Mouse (Mus musculus): Measurements from ENCODE around the gene Tob1.
A peak's percentile ranks its signal among the peaks of the same experiment; 100 is the strongest.

Tob1 gene

DNA sequence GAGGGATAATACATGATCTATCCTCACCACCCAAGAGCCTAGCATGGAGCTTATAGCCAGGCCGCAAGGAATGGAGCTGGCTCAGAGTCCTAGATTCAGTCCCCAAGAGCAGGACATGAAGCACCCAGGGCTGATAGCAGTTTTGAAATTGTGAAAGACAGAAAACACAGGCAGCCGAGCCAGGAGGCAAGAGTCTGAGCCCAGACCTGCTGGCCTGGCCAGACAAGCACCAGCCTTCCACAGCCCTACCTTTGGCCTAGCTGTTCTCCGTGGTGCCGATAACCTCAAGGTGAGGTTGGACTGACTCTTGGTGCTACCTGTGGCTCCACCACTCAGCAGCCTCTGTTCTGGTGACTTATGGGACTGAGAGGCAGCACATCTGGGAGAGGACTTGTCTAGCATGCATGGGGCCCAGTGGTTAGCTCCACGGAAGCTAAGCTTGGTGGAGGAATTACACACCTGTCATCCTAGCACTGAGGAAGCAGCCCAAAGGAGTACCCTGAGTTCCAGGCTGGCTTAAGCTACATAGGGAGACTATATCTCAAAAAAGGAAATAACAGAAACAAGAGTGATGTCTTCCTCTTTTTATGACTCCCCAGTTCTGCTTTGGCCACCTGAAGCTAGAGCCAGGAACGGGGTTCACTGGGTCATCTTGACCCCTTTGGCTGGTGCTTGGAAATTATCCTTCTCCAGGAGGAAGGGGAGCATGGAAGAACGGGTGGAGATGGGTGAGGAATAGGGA lies 12.7 kb upstream of the Tob1 start:
- DNase-seq (ENCODE audit: low spot score), result no peak

DNA sequence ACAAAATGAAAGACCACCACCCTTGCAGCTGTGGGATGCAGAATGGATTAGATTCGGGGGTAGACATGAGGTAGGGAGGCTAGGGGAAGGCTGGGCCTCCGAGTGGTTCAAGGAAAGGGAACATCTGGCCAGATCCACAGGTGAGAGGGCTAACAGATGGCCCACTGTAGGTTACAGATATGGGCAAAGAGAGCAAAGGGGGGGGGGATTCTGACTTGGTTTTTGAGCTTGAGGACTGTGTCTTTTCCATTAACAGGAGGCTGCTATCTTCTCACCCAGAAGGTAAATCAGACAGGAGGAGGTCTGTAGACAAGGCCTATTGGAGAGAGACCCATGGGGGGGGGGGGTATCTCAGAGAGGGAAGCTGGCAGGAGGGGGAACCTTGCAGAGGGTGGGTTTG lies 11.5 kb upstream of the Tob1 start:
- DNase-seq (ENCODE audit: low spot score), result no peak

DNA sequence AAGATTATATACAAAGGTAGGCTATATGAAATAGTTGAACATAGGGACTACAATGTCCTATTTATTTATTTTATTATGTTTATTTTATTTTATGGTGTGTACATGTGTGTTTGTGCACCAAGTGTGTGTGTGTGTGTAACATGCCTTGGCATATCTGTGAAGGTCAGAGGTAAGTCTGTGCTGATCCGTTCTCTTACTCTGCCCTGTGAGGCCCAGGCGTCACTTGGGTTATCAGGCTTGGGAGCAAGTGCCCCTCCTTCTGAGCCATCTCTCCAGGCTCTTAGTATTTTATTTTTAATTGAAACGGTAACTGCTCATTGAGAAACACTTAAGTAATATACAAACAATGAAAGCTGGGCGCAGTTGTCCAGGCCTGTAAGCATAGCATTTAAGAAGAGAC lies 10.8 kb upstream of the Tob1 start:
- DNase-seq (ENCODE audit: low spot score), result no peak

DNA sequence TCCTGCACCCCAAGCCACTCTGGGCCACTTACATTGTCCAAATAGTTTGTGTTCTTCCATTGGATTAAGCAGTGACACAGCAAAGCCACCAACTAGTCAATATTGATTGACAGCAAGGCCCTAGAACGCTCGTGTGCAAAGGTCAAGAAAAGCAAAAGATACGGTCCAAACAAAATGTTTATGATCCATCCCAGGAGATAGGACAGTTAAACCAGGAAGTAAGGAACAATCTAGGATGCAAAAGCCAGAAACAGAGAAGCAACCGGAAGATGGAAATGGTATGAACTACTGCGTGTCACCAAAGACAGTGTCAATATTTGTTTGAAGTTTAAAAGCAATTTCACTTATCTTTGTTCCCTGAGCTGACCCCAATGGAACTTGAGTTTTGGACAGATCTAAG lies 9.1 kb upstream of the Tob1 start:
- no peak for DNase-seq (ENCODE audit: low spot score)

DNA sequence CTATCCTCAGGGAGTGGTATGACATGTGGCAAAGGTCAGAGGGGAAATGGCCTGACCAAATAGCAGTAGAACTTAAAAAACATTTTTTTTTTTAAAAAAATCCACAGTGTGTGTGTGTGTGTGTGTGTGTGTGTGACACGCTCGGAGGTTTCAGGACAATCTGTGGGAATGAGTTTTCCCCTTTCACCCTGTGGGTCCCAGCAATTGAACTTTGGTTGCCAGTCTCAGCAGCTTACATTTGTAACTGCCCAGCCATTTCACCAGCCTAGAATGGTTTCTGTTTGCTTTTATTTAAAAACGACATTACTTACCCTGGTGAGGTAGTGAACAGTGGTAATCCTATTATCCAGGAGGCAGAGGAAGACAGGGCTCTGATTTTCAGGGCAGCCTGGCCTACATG lies 8.2 kb upstream of the Tob1 start:
- peak; percentile 75 for DNase-seq (ENCODE audit: low spot score)

DNA sequence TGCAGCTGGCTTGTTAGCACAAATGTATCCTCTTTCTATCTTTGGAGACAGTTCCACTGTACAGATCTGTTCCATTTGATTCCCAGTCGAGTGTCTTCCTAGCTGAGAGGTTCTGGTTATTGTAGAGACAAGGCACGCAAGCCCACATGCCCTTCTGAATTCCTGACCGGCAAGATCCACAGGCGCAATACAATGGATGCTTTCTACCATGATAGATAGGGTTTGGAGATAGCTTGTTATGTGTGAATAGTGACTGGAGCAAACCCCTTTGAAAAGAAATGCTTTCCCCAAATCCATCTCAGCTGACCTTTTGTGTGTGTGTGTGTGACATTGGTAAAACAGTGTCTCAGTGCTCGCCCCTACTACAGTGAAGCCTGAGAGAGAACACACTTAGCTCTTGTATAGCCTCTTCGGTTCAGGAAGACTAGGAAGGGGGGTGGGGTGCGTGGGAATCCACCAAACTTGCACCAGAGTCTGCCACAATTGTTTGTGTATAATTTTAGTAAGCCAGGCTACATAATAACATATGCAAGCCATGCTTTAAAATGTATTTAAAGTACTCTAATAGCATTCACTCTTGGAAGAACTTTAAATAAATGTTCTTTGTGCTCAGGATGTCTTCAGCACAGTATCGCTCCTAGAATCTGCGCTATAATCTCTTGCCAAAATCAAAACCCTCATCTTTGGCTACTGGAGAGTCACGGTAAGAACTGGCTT lies 4.7 kb upstream of the Tob1 start:
- no peak for DNase-seq (ENCODE audit: low spot score)

DNA sequence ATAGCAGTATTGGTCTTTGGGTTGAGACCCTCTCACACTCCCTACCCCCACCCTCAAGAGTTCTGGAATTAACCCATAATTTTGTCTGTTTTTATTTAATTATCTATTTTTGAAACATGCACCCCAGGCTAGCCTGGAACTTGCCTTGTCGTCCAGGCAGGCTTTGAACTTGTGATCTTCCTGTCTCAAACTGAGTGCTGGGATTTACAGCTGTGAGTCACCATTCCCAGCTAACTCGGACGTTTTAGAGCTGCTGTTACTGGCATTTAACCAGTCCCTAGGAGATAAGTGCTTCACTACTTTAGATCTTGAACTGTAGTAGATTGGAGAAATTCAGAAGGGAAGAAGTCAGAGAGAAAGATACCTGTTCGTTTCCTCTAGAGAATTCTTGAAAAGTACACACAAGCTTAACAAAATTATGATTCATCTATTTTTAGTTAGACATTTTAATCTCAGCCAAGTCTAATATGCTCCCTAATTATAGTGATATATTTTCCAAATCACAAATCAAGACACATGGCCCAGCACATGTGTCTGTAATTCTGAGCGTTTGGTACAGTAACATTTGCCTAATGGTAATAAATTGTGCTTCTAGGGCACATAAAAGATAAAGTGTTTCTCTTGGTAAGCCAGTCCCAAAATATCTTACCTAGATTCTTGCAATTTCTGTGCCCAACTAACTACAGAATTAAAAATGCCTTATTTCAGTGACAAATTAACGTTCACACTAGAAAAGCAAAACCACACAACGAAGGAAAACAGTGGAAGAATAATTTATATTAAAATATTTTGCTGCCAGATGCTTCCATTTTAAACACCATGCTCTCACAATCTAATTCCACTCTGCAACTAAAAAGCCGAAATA lies 2.2 kb upstream of the Tob1 start:
- peak; percentile 45 for DNase-seq (ENCODE audit: low spot score)

DNA sequence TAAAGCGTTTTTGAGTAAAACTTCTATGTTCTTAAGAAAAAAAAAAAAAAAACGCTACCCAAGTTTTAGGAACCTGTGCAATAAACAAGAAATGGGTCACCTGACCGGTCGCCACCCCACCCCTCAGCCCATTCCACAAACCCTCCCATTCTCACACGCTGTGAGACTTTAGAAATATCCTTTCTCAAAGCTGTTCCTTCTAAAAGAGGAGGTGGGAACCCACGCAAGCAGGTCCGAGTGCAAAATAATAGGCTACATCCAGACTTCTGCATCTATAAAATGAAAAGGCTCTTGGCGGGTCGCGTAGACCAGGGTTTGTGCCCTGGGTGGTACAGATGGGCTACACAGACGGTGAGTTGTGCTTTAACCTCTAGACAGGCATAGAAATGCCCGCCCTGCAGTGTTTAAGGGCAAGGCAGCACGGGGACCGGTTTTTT lies 1.5 kb upstream of the Tob1 start:
- no peak for DNase-seq (ENCODE audit: low spot score)

DNA sequence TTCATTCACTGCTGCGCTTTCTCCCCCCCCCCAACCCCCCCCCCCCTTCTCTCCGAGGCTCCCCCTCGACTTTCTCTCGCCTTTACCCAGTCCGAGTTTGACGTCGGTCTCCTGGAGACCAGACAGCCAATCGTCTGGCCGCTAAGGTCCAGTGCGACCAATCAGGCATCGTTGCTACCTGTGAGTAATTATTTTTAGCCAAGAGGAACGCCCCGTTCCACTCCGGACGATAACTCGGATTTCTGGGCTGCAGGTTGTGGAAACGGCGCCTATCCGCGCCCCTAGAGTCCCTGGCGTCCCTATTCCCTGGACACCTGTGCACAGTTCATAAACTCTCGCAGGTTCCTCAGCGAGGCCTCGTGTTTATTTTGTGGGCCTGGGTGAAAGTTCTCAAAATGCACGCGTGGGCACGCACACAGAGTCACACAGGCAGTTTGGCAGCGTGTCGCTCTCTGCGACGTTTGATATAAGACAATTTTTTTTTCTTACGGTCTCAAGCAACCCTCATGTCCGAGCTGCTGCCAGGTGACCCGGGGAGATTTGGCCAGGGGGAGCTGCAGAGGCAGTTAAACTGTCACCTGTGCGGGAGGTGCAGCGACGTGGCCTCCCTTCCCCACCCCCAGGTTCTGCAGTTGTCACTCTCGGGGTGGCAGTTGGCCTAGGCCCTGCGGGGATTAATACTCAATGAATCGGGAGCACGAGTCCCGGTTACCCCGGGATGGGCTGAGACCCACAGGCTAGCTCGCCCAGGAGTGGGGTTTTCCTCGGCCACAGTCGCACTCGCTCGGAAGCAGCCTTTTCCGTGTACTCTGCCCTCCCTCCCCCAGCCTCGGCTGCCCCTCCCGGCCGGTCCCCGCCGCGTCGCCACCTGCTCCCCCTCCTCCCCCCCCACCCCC lies 815 bp upstream of the Tob1 start:
- DNase-seq (ENCODE audit: low spot score), result peak; percentile 97

DNA sequence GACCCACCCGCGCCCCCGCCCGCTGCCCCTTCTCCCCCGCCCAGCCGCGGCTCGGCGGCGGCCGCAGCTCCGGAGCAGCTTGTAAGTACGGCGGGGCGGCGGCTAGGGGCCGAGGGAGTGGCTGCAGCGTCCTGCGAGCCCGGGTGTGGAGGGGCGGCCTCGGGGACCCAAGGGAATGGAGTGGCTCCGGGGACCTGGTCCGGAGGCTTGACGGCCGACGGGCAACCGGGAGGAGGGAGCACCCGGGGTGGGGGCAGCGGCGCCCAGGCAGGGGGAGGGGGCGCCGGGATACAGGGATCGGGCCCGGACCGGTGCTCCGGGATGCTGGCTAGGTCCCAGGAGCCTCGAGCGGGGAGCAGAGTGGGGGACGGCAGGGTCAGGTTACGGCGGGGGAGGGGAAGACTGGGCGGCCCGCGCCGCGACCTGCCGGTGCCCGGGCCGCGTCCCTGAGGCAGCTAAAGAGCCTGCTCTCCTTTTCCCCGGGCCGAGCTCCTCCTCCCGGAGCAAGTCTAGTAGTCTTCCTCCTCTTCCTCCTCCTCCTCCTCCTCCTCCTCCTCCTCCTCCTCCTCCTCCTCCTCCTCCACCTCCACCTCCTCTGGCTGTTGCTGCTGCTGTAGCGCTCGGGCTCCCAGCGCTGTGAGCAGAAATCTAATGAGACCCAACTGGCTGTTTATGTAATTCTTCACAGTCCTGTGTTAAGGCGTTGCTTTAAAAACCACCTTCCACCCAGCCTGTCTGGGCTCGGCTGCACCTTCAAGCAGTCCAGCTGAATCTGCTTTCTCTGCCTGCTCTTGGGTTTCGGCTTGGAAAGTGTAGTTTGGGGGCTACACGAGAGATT lies 616 bp downstream of the Tob1 start:
- DNase-seq (ENCODE audit: low spot score), result peak; percentile 60

DNA sequence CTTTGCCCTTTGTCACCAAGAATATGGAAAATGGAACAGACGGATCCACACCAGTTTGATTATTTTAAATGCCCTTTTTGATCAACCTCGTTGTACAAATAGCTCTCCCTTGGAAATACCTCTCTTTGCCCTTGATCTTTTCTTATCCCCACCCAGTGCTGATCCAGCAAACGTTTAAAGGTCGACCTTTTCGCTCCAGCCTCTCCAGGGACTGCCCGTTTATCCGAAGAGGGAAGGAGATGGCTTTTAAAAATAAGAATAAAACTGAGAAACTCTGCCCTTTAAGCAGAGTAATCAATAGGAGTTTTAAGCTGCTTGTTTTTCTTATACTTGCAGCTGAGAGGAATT lies 1.2 kb downstream of the Tob1 start:
- DNase-seq (ENCODE audit: low spot score), result no peak

DNA sequence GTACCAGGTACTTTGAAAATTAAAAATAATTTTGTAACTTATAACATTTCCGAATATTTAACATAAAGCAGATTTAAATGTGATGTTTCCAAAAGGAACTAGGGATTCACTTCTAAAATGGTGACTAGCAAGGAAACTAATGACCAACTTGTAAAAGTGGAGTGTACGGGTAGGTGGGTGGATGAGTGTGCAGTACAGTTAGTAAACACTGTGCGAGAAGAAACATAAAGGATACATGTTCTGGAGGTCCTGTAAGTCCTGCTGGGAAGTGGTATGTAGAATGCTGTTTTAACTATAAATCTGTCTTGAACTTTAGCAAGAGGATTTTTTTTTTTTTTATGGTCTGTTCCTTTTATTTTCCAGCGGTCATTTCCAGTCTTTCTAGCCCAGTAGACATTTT lies 1.7 kb downstream of the Tob1 start:
- DNase-seq (ENCODE audit: low spot score), result peak; percentile 44

DNA sequence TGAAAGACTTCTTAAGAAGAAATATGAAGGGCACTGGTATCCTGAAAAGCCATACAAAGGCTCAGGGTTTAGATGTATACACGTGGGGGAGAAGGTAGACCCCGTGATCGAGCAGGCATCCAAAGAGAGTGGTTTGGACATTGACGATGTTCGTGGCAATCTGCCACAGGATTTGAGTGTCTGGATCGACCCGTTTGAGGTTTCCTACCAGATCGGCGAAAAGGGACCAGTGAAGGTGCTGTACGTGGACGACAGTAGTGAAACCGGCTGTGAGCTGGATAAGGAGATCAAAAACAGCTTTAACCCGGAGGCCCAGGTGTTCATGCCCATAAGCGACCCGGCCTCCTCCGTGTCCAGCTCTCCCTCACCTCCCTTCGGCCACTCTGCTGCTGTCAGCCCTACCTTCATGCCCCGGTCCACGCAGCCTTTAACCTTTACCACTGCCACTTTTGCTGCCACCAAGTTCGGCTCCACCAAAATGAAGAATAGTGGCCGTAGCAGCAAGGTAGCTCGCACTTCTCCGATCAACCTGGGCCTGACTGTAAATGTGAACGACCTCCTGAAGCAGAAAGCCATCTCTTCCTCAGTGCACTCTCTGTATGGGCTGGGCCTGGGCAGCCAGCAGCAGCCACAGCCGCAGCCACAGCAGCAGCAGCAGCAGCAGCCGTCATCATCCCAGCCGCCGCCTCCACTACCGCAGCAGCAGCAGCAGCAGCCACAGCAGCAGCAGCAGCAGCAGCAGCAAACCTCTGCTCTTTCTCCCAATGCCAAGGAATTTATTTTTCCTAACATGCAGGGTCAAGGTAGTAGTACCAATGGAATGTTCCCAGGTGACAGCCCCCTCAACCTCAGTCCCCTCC lies 2.7 kb downstream of the Tob1 start:
- DNase-seq (ENCODE audit: low spot score), result peak; percentile 48

DNA sequence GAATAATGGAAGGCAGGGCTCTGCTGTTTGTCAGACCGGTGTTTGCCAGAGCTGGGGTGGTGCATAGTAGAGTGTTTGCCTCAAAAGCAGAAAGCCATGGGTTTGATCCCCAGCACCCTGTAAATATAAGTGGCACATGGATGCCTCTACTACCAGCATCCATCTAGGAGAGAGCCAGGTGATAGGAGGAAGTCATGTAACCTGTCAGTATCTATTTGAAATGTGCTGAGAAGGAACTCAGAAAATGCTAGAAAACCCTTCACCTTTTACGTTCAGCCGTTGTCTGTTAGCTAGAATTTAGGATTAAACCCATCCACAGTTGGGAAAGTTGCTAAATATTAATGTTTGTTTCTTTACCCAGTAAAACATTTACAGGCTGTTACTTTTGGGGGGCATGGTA lies 4.3 kb downstream of the Tob1 start:
- DNase-seq (ENCODE audit: low spot score), result peak; percentile 41

DNA sequence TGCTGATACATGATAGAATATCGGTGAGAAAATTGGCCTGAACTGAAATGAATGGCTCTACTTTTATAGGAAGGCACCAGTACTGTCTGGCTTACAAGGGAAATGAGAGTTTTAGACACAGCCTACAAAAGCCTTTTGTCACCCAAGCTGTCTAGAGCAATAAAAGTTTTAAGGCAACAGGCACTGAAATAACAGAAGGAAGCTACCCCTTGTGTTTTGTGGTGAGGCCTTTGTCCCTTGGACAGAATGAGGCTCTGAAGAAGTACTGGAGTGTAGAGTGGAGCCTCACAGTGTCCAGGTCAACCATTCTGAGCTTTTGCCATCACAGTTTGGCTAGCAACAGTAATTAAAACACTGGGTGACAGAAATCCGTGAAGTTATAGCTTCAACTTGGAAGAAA lies 5.0 kb downstream of the Tob1 start:
- DNase-seq (ENCODE audit: low spot score), result peak; percentile 75

DNA sequence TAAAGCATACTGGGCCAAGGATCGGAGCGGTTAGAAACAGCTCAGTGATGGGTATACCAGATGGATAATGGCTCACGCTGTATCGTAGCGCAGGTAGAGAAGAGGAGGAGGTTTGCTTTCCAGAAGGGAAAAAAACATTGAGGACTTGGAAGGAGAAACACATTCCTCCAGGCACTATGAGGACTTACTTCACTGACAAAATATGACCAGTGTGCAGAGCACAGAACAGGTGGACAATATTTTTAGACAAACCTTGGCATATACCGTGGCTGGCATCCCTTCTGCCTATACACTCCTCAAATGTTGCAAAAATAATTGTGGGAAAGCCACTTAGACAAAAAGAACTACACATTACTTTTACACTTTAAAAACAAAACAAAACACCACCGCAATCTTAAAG lies 10.0 kb downstream of the Tob1 start:
- DNase-seq (ENCODE audit: low spot score), result no peak

DNA sequence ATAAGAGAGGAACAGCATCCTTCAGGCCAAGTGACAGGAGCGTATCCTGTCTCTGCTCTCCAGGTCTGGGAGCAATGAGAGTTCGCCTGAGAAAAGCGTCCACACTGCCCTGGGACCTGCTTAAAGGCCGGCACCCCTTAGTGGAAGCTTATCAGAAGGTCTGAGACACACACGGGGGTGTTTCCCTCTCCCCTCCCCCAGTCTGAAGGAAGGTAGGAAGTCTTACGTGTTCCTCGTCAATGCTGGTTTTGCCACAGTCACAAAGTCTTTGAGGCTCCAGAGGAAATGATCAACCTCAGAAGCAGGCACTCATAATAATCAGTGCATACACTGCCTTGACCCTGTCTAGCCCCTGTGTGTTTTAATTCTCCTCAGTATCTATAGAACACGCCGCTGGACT lies 12.3 kb downstream of the Tob1 start:
- DNase-seq (ENCODE audit: low spot score), result no peak

DNA sequence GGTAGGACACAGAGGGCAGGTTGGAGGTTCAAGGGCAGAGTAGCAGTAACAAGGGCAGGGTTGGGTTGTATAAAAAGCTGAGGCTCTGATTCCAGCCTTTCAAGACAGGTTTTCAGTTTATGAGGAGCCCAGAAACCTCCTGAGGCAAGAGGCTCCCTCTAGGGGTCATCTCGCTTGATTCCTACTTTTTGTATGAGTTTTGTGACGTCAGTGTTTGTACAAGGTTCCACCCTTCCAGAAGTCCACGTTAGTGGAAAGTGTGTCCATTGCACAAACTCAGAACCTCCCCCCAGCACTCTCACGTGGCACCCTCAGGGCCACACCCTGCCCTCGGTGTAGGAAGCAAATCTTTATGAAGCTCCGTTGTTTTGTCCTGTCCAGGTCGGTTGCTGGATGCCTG lies 14.7 kb downstream of the Tob1 start:
- peak; percentile 83 for DNase-seq (ENCODE audit: low spot score)

DNA sequence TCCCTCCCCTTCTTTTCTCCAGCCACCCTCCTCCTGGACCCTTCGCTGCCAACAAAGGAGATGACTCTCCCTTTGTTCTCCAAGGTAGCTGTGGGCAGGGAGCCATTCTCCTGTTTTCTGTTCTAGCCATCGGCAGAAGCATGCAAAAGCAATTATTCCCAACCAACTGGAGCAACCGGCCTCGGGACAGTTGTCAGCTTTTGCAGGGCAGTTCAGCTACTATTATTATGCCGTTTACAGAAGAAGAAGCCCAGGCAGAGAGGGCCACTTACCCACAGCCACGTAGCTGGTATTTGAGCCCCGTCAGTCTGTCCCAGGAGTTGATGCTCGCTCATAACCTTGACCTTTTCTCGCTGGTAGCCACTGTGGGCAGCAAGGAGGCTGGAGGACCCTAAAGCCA lies 17.2 kb downstream of the Tob1 start:
- DNase-seq (ENCODE audit: low spot score), result no peak

Measured in adipocyte (in vitro differentiated cells).